Mouse (Mus musculus) forelimb bud, embryonic 11.5 days (tissue): ENCODE data around the gene Rad51b.

Source experiments
- DNase-seq: peaks from one replicate; pipeline ENCODE4 v3.0.0-alpha.2; 2012; ENCODE audit warnings: low read depth, low spot score

Rad51b gene

GRCm38 (mm10) chr12:79825922-79826321, 528.8 kb downstream of the Rad51b start:
- DNase-seq = no peak

GRCm38 (mm10) chr12:79827233-79827692, 530.2 kb downstream of the Rad51b start:
- DNase-seq = no peak

- DNase-seq = no peak
Measured at GRCm38 (mm10) chr12:79827735-79828134, 530.7 kb downstream of the Rad51b start.

- DNase-seq = no peak
Measured at GRCm38 (mm10) chr12:79830686-79831085, 533.6 kb downstream of the Rad51b start.

- DNase-seq = no peak
Measured at GRCm38 (mm10) chr12:79832611-79833010, 535.5 kb downstream of the Rad51b start.

- DNase-seq = no peak
Measured at GRCm38 (mm10) chr12:79835521-79835920, 538.4 kb downstream of the Rad51b start.

- no peak for DNase-seq
Measured at GRCm38 (mm10) chr12:79838181-79838961, 541.3 kb downstream of the Rad51b start.

- no peak for DNase-seq
Measured at GRCm38 (mm10) chr12:79839096-79839941, 542.2 kb downstream of the Rad51b start.

- DNase-seq = no peak
Measured at GRCm38 (mm10) chr12:79840465-79840864, 543.4 kb downstream of the Rad51b start.

- DNase-seq = no peak
Measured at GRCm38 (mm10) chr12:79841248-79841647, 544.2 kb downstream of the Rad51b start.

GRCm38 (mm10) chr12:79842319-79842718, 545.2 kb downstream of the Rad51b start:
- no peak for DNase-seq

GRCm38 (mm10) chr12:79843002-79843401, 545.9 kb downstream of the Rad51b start:
- no peak for DNase-seq

- no peak for DNase-seq
Measured at GRCm38 (mm10) chr12:79843496-79843895, 546.4 kb downstream of the Rad51b start.

- DNase-seq = peak; percentile 87
Measured at GRCm38 (mm10) chr12:79846247-79847151, 549.4 kb downstream of the Rad51b start.

GRCm38 (mm10) chr12:79848539-79848938, 551.5 kb downstream of the Rad51b start:
- DNase-seq = no peak

- DNase-seq = no peak
Measured at GRCm38 (mm10) chr12:79850021-79850420, 552.9 kb downstream of the Rad51b start.

GRCm38 (mm10) chr12:79851898-79852297, 554.8 kb downstream of the Rad51b start:
- no peak for DNase-seq

GRCm38 (mm10) chr12:79852606-79853005, 555.5 kb downstream of the Rad51b start:
- no peak for DNase-seq

- no peak for DNase-seq
Measured at GRCm38 (mm10) chr12:79853901-79854490, 556.9 kb downstream of the Rad51b start.

- DNase-seq = no peak
Measured at GRCm38 (mm10) chr12:79854507-79854906, 557.4 kb downstream of the Rad51b start.
